Mouse (Mus musculus) lung, adult 2 months (tissue): Measurements from ENCODE around the gene Cd163.

Source experiments
- CTCF ChIP-seq: fragments of 200-500 bp; IDR thresholded peaks from 2 replicates; pipeline ENCODE4 v1.5.1; 2011; ENCODE audit warnings: mild to moderate bottlenecking, low read length, control low read depth; ENCODE audit not compliant: insufficient read depth
- POLR2A ChIP-seq: fragments of 200-500 bp; IDR thresholded peaks from 2 replicates; pipeline ENCODE4 v1.6.1; 2011; ENCODE audit warnings: low read depth, mild to moderate bottlenecking, control low read depth, low read length, borderline replicate concordance; ENCODE audit errors: extremely low read depth

- TF ChIP-seq CTCF = no peak
- TF ChIP-seq POLR2A = no peak
These were observed 71.9 kb downstream of the Cd163 start for GRCm38 (mm10) chr6:124376311-124376710.
